ENCODE assay signal across 9 mouse cellular contexts in the genomic region with DNA sequence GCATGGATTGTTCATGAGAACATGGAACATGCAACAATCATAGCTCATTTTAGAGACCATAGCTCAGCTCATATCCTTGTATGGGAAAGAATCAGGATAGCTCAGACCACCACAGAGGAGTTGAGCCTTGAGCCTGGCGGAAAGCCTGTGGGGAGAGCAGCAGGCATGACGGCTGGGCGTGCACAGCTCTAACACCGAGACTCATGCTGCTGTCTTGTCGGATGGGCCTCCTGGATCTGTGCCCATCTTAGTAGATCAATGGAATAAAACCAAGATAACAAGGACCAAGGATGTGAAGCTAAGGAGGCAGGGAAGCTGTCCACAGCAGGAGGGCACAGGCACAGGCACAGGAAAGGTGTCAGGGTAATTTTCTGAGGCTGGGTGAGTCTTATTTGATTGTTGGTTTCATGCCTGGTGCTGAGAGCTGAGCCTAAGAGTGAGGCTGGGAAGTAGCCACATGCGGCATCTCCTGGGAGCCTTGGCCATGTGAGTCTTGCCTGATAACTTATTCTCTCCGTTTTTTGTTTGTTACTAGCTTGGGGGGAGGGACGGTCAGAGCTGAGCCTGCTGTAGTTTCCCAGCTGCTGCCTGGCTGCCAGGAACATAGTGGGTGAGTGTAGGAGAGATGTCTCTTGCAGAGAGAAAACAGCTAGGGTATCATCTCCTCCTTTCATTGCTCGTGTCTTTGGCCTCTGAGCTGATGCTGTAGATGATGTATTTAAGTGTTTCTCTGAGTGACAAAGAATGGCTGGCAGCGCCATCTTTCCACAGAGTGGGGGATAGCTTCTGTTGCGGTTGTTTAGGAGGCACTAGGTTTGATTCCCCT. TPM values are rescaled to one million over a fixed set of nuclear protein-coding genes. Genes with fewer than 3 reads are reported as not detected.
DNase-seq lines count a peak whose midpoint lies in the region; ATAC-seq and TF ChIP-seq lines count a peak whose summit lies in the region.
"Had no signal": no experiment of that assay in that cellular context is flagged by ENCODE, and none has a peak within 500 bp of the region (broad histone marks: within the 10 kb centered on the region; RNA-seq: fewer than 3 reads in every experiment).

No protein-coding gene starts in this region.

- no peak overlapping the region for H3K4me2 ChIP-seq in lung, embryonic 16.5 days (ENCODE audit: low read depth, low read length)
- H3K4me2 ChIP-seq in neural tube, embryonic 14.5 days (ENCODE audit: low read depth, low read length), result peak overlapping the region; percentile 14; the same call in 1 of the 2 replicates

- H3K4me1 ChIP-seq in lung, embryonic 16.5 days (replicated peaks; ENCODE audit: control insufficient read depth, insufficient read depth, low read length), result peaks cover 14% of the 10 kb centered on the region
- peaks cover 3% of the 10 kb centered on the region; the same call in 1 of the 2 replicates for H3K4me1 ChIP-seq in lung, adult 2 months (ENCODE audit: control insufficient read depth, insufficient read depth, low read length)
- H3K4me1 ChIP-seq in heart, embryonic 10.5 days, result peaks cover 37% of the 10 kb centered on the region
- H3K4me1 ChIP-seq in neural tube, embryonic 14.5 days (ENCODE audit: control insufficient read depth, insufficient read depth, low read length), result peaks cover 15% of the 10 kb centered on the region

- H3K36me3 ChIP-seq in lung, embryonic 16.5 days (ENCODE audit: control insufficient read depth, insufficient read depth, low read length), result peaks cover 2% of the 10 kb centered on the region; the same call in 1 of the 2 replicates
- peaks cover 41% of the 10 kb centered on the region for H3K36me3 ChIP-seq in heart, embryonic 10.5 days
- H3K36me3 ChIP-seq in neural tube, embryonic 14.5 days (ENCODE audit: control insufficient read depth, insufficient read depth, low read length), result no peaks in the 10 kb centered on the region

- H3K27ac ChIP-seq in lung, embryonic 16.5 days (ENCODE audit: low read length), result peak overlapping the region; percentile 16
- peak overlapping the region; percentile 19 for H3K27ac ChIP-seq in heart, embryonic 10.5 days
- peak overlapping the region; percentile 48 for H3K27ac ChIP-seq in neural tube, embryonic 14.5 days (ENCODE audit: low read depth, low read length)
- H3K27ac ChIP-seq: macrophage had no signal

- TF ChIP-seq CTCF in lung, adult 2 months (IDR thresholded peaks at IDR 0.05; ENCODE audit: insufficient read depth, low read length), result no peak

- ATAC-seq in lung, embryonic 16.5 days (ENCODE audit: low read depth), result peak; percentile 32; the same call in 1 of the 2 replicates
- ATAC-seq in neural tube, embryonic 14.5 days (ENCODE audit: low read depth), result peak; percentile 65; the same call in 1 of the 2 replicates
- ATAC-seq in activated CD4-positive, CD25-positive, alpha-beta regulatory T cell, adult 4 months, result no peak

- H3K4me3 ChIP-seq in lung, embryonic 16.5 days (ENCODE audit: low read length), result no peak overlapping the region
- no peak overlapping the region for H3K4me3 ChIP-seq in lung, adult 2 months (replicated peaks; ENCODE audit: extremely low read depth, low read depth, low read length)
- H3K4me3 ChIP-seq in heart, embryonic 10.5 days, result no peak overlapping the region
- no peak overlapping the region for H3K4me3 ChIP-seq in neural tube, embryonic 14.5 days (ENCODE audit: low read depth, low read length)

- TF ChIP-seq POLR2A in lung, adult 2 months (IDR thresholded peaks at IDR 0.05; ENCODE audit: borderline replicate concordance, extremely low read depth, low read depth, low read length), result no peak

- 50% methylated on average over 11 of the region's 11 CpGs for WGBS in lung, embryonic 16.5 days
- 62% methylated on average over 11 of the region's 11 CpGs for WGBS in lung, adult 2 months
- WGBS in heart, embryonic 10.5 days, result 61% methylated on average over 11 of the region's 11 CpGs
- 44% methylated on average over 11 of the region's 11 CpGs for WGBS in neural tube, embryonic 14.5 days

- H3K27me3 ChIP-seq in lung, embryonic 16.5 days (ENCODE audit: control insufficient read depth, insufficient read depth, low read depth, low read length), result no peaks in the 10 kb centered on the region
- no peaks in the 10 kb centered on the region for H3K27me3 ChIP-seq in heart, embryonic 10.5 days (ENCODE audit: insufficient read depth, poor library complexity, severe bottlenecking)
- H3K27me3 ChIP-seq in neural tube, embryonic 14.5 days (ENCODE audit: control insufficient read depth, insufficient read depth, low read length), result no peaks in the 10 kb centered on the region

- no peaks in the 10 kb centered on the region for H3K9me3 ChIP-seq in lung, embryonic 16.5 days (ENCODE audit: control insufficient read depth, low read length)
- no peaks in the 10 kb centered on the region for H3K9me3 ChIP-seq in heart, embryonic 10.5 days
- no peaks in the 10 kb centered on the region for H3K9me3 ChIP-seq in neural tube, embryonic 14.5 days (ENCODE audit: control insufficient read depth, low read length)

- H3K9ac ChIP-seq in lung, embryonic 16.5 days (ENCODE audit: low read length), result no peak overlapping the region; the same call in 1 of the 2 replicates
- 0 out of 2 replicates have a peak overlapping the region, but pooled peaks have one; percentile 25 for H3K9ac ChIP-seq in neural tube, embryonic 14.5 days (replicated peaks; ENCODE audit: low read depth, low read length)

- peak; percentile 37 for DNase-seq in adrenal gland, postnatal 10 days
- no peak for DNase-seq in adrenal gland, postnatal 4 days (ENCODE audit: low spot score in 2 of 2)
- no peak for DNase-seq in lung, adult 2 months
- no peak for DNase-seq in heart, embryonic 10.5 days (ENCODE audit: low spot score)
- peak; percentile 38 to 46 for DNase-seq in layer of hippocampus, postnatal 10 days (ENCODE audit: low spot score in 2 of 2)

RNA-seq across cellular contexts. Expression of a gene that starts 22.1 kb away (rescaled TPM):
- total RNA-seq in adrenal gland, postnatal 10 days (2021), result 10 to 100 TPM; 46.4 to 47.5 TPM
- 10 to 100 TPM; 40.1 to 40.9 TPM for total RNA-seq in adrenal gland, postnatal 4 days (2021)
- polyA plus RNA-seq in lung, embryonic 16.5 days (2015; fragmentation: Nextera tagmentation; extraction: Ambion mirVana), result 79.1 and 79.3 TPM in 2 replicates
- 77.3 and 100 TPM in 2 replicates for polyA plus RNA-seq in lung, adult 2 months (2012; rRNA removed)
- 86.1 and 108 TPM in 2 replicates for polyA plus RNA-seq in heart, embryonic 10.5 days (2016; fragmentation: Nextera tagmentation; extraction: Ambion mirVana)
- total RNA-seq in layer of hippocampus, postnatal 10 days (2021), result 10 to 100 TPM; 52.4 to 57.9 TPM
- polyA plus RNA-seq in neural tube, embryonic 14.5 days (2014; fragmentation: Nextera tagmentation; extraction: Ambion mirVana), result 87.6 and 88.0 TPM in 2 replicates
- polyA plus RNA-seq in activated CD4-positive, CD25-positive, alpha-beta regulatory T cell, adult 4 months (2017; shearing (Covaris generic)), result 100 to 1,000 TPM; 136 TPM

RNA-seq across cellular contexts. Expression of a gene that starts 37.1 kb away (rescaled TPM):
- 1 to 10 TPM; 4.2 to 5.7 TPM for total RNA-seq in adrenal gland, postnatal 10 days (2021)
- 10 to 100 TPM in 1 of 2 experiments, 1 to 10 TPM in 1; 4.7 to 12.6 TPM for total RNA-seq in adrenal gland, postnatal 4 days (2021)
- 1.6 TPM in 2 replicates for polyA plus RNA-seq in lung, embryonic 16.5 days (2015; fragmentation: Nextera tagmentation; extraction: Ambion mirVana)
- polyA plus RNA-seq in lung, adult 2 months (2012; rRNA removed), result 2.8 and 4.4 TPM in 2 replicates
- 2.4 and 2.9 TPM in 2 replicates for polyA plus RNA-seq in heart, embryonic 10.5 days (2016; fragmentation: Nextera tagmentation; extraction: Ambion mirVana)
- total RNA-seq in layer of hippocampus, postnatal 10 days (2021), result 10 to 100 TPM; 68.6 to 75.4 TPM
- 77.6 and 96.8 TPM in 2 replicates for polyA plus RNA-seq in neural tube, embryonic 14.5 days (2014; fragmentation: Nextera tagmentation; extraction: Ambion mirVana)
- not detected for polyA plus RNA-seq in activated CD4-positive, CD25-positive, alpha-beta regulatory T cell, adult 4 months (2017; shearing (Covaris generic))
- polyA plus RNA-seq: macrophage had no signal

RNA-seq across cellular contexts. Expression of a gene that starts 48.0 kb away (rescaled TPM):
- 1 to 10 TPM; 6.3 to 6.5 TPM for total RNA-seq in adrenal gland, postnatal 10 days (2021)
- 1 to 10 TPM; 3.1 to 4.8 TPM for total RNA-seq in adrenal gland, postnatal 4 days (2021)
- polyA plus RNA-seq in lung, embryonic 16.5 days (2015; fragmentation: Nextera tagmentation; extraction: Ambion mirVana), result 3.8 and 5.0 TPM in 2 replicates
- 37.1 and 52.3 TPM in 2 replicates for polyA plus RNA-seq in lung, adult 2 months (2012; rRNA removed)
- 0.69 and 1.6 TPM in 2 replicates for polyA plus RNA-seq in heart, embryonic 10.5 days (2016; fragmentation: Nextera tagmentation; extraction: Ambion mirVana)
- total RNA-seq in layer of hippocampus, postnatal 10 days (2021), result under 1 TPM; 0.25 to 0.49 TPM
- polyA plus RNA-seq in neural tube, embryonic 14.5 days (2014; fragmentation: Nextera tagmentation; extraction: Ambion mirVana), result 0.16 and 0.59 TPM in 2 replicates
- 100 to 1,000 TPM; 138 to 145 TPM for polyA plus RNA-seq in activated CD4-positive, CD25-positive, alpha-beta regulatory T cell, adult 4 months (2017; shearing (Covaris generic))

RNA-seq across cellular contexts. Expression of a gene that starts 57.1 kb away (rescaled TPM):
- total RNA-seq in adrenal gland, postnatal 10 days (2021), result 10 to 100 TPM; 86.9 to 95.1 TPM
- 10 to 100 TPM; 70.9 to 81.6 TPM for total RNA-seq in adrenal gland, postnatal 4 days (2021)
- 31.5 and 34.8 TPM in 2 replicates for polyA plus RNA-seq in lung, embryonic 16.5 days (2015; fragmentation: Nextera tagmentation; extraction: Ambion mirVana)
- 51.6 and 53.3 TPM in 2 replicates for polyA plus RNA-seq in lung, adult 2 months (2012; rRNA removed)
- 72.1 and 73.8 TPM in 2 replicates for polyA plus RNA-seq in heart, embryonic 10.5 days (2016; fragmentation: Nextera tagmentation; extraction: Ambion mirVana)
- total RNA-seq in layer of hippocampus, postnatal 10 days (2021), result 10 to 100 TPM; 52.8 to 53.3 TPM
- polyA plus RNA-seq in neural tube, embryonic 14.5 days (2014; fragmentation: Nextera tagmentation; extraction: Ambion mirVana), result 30.6 and 33.4 TPM in 2 replicates
- polyA plus RNA-seq in activated CD4-positive, CD25-positive, alpha-beta regulatory T cell, adult 4 months (2017; shearing (Covaris generic)), result 10 to 100 TPM; 21.6 to 33.6 TPM

Comparison
In these comparisons a context has a peak if more than half of its experiments do, and no peak if none do; other contexts are left out.
1. DNase-seq: peak in adrenal gland, postnatal 10 days (single experiment) and layer of hippocampus, postnatal 10 days (2 of 2); none in adrenal gland, postnatal 4 days (0 of 2), lung, adult 2 months (single experiment) and heart, embryonic 10.5 days (single experiment).
2. RNA of a gene that starts 37.1 kb away (polyA plus RNA-seq): 77.6 to 96.8 TPM in neural tube, embryonic 14.5 days; 2.4 to 2.9 TPM in heart, embryonic 10.5 days, 2.8 to 4.4 TPM in lung, adult 2 months, 1.6 TPM in lung, embryonic 16.5 days and not detected in activated CD4-positive, CD25-positive, alpha-beta regulatory T cell, adult 4 months; every median in the first group is over 10 times any median in the second.
3. Peak in every context shown above with its lines, with median percentiles within 50 percentile points of each other: H3K27ac ChIP-seq.